Mouse (Mus musculus): Measurements from ENCODE around the gene Cyp2s1. TPM values are rescaled to one million over a fixed set of nuclear protein-coding genes. Genes with fewer than 3 reads are reported as not detected.
"Not testable (repeated sequence)": the region's sequence is repeated elsewhere in the genome, so short reads cannot be mapped to it uniquely, and the experiment has no call there.

The Cyp2s1 gene
- polyA plus RNA-seq, 1 experiment from 2014 or later, result 0.25 TPM

DNA sequence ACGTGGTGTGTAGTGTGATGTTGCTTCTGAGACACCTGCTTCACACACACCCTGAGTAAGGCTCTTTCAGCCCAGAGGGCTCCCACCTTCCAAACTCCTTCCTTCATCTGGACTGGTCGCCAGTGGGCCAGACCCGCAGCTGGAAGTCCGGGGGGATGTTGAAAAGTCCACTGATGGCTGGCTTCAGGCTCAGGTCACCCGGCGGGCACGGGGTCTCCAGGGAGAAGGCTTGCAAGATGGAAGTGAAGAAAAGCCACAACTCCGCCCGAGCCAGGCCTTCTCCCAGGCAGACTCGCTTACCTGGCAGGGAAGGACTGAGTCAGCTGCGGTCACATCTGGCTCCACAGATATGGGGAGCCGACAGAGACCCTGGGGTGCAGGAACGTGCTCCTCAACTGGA lies 13.3 kb downstream of the Cyp2s1 start:
- Histone ChIP-seq H3K9me3 (replicated peaks) (peaks cover 2% of the 10 kb centered on the region), H3K4me1 (peaks cover 11% of the 10 kb centered on the region), H3K36me3 (no peaks in the 10 kb centered on the region), H3K4me3 (no peak overlapping the region), H3K27ac (replicated peaks) (no peak overlapping the region), H3K27me3 (ENCODE audit: low read depth, poor library complexity, severe bottlenecking) (no peaks in the 10 kb centered on the region)
- DNase-seq (ENCODE audit: low spot score), result no peak
- 73% methylated on average over 13 of the region's 13 CpGs for WGBS

DNA sequence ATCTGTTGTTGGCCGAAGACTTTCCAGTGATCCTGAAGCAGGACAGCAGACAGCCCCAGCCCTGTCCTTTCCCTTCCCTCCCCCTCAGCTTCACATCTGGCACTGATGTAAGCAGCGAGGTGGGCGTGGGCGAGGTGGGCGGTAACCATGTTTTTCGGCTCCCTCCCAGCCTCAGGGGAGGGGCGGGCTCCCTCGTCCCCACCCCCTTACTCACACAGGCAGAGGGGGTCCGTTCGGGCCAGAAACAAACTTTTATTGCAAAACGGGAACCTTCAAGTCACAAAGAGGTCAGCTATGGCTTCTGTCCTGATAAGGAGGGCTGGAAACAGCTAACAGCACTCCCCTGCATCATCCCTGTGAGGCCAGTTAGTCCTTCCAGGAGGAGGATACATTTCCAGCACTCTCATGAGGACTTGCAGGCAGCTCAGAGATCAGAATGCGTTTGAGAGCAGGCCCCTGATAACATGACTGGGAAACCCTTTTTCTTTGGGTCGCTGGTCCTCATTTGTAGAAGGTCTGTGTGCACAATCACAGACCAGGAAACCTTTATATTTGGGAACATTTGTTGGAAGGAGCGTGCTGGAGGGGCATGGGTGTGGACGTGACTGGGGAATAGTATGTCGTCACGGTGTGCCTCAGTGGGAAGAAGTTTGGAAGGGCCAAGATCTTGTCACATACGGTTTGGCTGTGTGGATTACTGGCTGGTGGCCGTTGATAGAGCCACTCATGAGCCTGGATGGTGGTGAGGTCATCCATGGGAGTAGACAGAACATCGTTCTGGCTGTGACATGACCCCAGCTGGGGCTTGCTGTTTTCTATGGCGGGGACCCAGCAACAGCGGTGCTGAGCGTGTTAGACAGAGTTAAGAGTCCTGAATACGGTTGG lies 14.2 kb downstream of the Cyp2s1 start:
- Histone ChIP-seq H3K4me3 (peak overlapping the region; percentile 31; the same call in 1 of the 2 replicates), H3K4me1 (peaks cover 11% of the 10 kb centered on the region), H3K27ac (replicated peaks) (peak overlapping the region; percentile 57; the same call in 1 of the 2 replicates), H3K27me3 (ENCODE audit: low read depth, poor library complexity, severe bottlenecking) (no peaks in the 10 kb centered on the region), H3K9me3 (replicated peaks) (peaks cover 4% of the 10 kb centered on the region), H3K36me3 (no peaks in the 10 kb centered on the region)
- DNase-seq (ENCODE audit: low spot score), result peak; percentile 45
- WGBS, result 35% methylated on average over 24 of the region's 24 CpGs

DNA sequence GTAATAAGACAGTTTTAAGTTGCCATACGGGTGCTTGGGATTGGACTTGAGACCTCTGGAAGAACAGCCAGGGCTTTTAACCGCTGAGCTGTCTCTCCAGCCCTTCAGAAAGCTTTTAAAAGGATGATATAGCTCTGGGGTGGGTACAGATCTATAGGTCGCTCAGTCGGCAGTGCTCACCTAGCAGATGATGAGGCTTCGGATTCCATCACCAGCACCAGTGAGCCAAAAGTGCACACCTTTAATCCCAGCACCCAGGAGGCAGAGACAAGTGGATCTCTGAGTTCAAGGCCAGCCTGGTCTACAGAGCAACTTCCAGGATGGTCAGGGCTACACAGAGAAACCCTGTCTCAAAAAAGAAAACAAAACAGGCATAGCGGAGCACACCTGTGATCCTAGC lies 15.7 kb downstream of the Cyp2s1 start:
- no peak for DNase-seq (ENCODE audit: low spot score)
- WGBS, result 89% methylated on average over 6 of the region's 6 CpGs
- peaks cover 11% of the 10 kb centered on the region for H3K4me1 ChIP-seq

DNA sequence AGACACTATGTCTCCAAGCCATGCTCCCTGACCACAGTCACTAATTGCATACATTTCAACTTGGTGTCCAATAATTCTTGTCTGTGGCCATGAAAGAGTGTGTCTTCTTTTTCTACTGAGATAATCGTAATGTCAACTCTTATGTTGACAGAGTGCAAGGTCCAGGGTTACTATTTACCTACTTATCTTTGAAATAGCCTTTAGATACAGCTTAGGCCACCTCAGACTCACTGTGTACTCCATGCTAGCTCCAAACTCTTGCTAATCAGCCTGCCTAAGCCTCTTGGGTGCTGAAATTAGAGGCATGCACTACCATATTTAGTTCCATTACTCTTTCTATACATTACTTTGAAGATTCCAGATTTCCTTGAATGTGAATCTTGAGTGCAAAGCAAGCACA lies 17.3 kb downstream of the Cyp2s1 start:
- Histone ChIP-seq H3K36me3 (no peaks in the 10 kb centered on the region), H3K4me1 (peaks cover 7% of the 10 kb centered on the region), H3K27ac (replicated peaks) (no peak overlapping the region), H3K27me3 (ENCODE audit: low read depth, poor library complexity, severe bottlenecking) (no peaks in the 10 kb centered on the region), H3K4me3 (no peak overlapping the region), H3K9me3 (replicated peaks) (peaks cover 7% of the 10 kb centered on the region)
- no peak for DNase-seq (ENCODE audit: low spot score)
- WGBS, result 91% methylated on average over 1 of the region's 1 CpGs

More for the DNA sequence above, 15.7 kb downstream of the Cyp2s1 start:
- Histone ChIP-seq H3K36me3 (no peaks in the 10 kb centered on the region), H3K9me3 (replicated peaks) (peaks cover 4% of the 10 kb centered on the region), H3K27me3 (ENCODE audit: low read depth, poor library complexity, severe bottlenecking) (no peaks in the 10 kb centered on the region), H3K27ac (replicated peaks) (no peak overlapping the region), H3K4me3 (no peak overlapping the region)

DNA sequence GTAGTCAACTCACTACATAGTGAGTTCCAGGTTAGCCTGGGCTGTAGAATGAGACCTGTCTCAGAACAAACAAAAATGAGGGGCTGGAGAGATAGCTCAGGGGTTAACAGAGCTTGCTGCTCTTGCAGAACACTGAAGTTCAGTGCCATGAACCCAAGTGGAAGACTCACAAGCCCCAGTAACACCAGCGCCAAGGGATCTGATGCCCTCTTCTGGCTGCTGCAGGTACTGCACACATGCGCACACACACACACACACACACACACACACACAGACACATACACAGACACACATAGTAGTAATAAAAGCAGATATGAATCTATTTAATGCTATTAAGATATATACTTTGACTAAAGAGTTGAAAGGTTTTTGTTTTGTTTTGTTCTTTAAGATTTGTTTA lies 18.2 kb downstream of the Cyp2s1 start:
- Histone ChIP-seq H3K27ac (replicated peaks) (no peak overlapping the region), H3K27me3 (ENCODE audit: low read depth, poor library complexity, severe bottlenecking) (no peaks in the 10 kb centered on the region), H3K9me3 (replicated peaks) (peaks cover 7% of the 10 kb centered on the region), H3K4me3 (no peak overlapping the region), H3K4me1 (peaks cover 7% of the 10 kb centered on the region), H3K36me3 (no peaks in the 10 kb centered on the region)
- 84% methylated on average over 2 of the region's 2 CpGs for WGBS
- no peak for DNase-seq (ENCODE audit: low spot score)

DNA sequence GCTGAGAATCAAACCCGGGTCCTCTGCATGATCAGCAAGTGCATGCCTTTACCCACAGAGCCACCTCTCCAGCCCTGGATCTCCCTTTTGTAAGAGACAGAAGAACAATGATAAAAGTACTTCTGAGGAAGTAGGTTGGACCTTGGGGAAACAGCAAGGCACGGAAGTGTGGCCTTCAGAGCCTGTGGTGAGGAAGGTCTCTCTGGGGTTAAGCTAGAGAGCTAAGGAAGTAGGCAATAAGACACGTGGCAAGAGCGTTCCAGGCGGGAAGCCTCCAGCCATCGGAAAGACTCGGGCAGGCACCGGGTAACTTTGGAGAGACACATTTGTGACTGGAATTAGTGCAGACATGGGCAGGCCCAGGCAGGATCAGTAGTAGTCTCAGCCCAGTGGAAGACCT lies 21.9 kb downstream of the Cyp2s1 start:
- no peak for DNase-seq (ENCODE audit: low spot score)
- no peak overlapping the region for H3K27ac ChIP-seq (replicated peaks)
- 91% methylated on average over 8 of the region's 8 CpGs for WGBS
- H3K9me3 ChIP-seq (replicated peaks), result peaks cover 7% of the 10 kb centered on the region
- peaks cover 3% of the 10 kb centered on the region; the same call in 1 of the 2 replicates for H3K27me3 ChIP-seq (ENCODE audit: low read depth, poor library complexity, severe bottlenecking)
- H3K4me3 ChIP-seq, result no peak overlapping the region
- H3K4me1 ChIP-seq, result no peaks in the 10 kb centered on the region
- H3K36me3 ChIP-seq, result no peaks in the 10 kb centered on the region

DNA sequence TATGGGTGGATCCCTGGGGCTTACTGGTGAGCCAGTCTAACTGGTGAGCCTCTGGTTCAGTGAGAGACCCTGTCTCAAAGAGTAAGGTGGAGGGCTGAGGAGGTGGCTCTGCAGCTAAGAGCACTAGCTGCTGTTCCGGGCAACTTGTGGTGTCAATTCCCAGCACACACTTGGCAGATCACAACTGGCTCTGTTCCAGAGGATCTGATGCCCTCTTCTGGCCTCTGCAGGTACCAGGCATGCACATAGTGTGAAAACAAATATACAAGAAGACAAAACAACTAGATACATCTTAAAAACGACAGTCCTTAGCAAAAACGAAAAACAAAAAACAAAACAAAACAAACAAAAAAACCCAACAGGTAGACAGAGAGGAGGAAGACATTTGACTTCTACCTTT lies 23.0 kb downstream of the Cyp2s1 start:
- H3K27me3 ChIP-seq (ENCODE audit: low read depth, poor library complexity, severe bottlenecking), result peaks cover 12% of the 10 kb centered on the region

DNA sequence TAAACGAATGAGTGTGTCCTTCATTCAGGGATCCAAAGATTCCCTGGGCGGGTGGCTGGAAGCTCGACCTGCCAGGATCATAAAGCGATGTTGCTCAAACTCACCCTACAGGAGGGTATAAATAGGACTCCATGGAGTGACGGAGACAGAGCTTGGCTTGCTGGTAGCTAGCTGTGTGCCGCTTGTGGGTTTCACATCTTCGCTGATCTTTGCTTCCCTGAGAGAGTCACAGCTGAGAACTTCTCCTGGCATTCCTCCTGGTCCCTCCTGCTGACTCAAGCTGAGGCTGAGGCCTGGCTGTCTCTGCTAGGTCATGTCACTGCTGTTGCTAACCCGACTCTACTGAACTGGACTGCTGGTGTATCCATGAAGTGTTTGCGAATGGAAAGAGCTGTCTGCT lies 23.7 kb downstream of the Cyp2s1 start:
- peaks cover 12% of the 10 kb centered on the region for H3K27me3 ChIP-seq (ENCODE audit: low read depth, poor library complexity, severe bottlenecking)
- peaks cover 15% of the 10 kb centered on the region for H3K4me1 ChIP-seq
- H3K36me3 ChIP-seq; H3K4me3 ChIP-seq; H3K27ac ChIP-seq (replicated peaks); H3K9me3 ChIP-seq (replicated peaks); DNase-seq (ENCODE audit: low spot score): not testable (repeated sequence)
- 81% methylated on average over 9 of the region's 9 CpGs for WGBS

More for the DNA sequence above, 23.0 kb downstream of the Cyp2s1 start:
- no peak for DNase-seq (ENCODE audit: low spot score)
- Histone ChIP-seq H3K4me3 (no peak overlapping the region), H3K4me1 (peaks cover 8% of the 10 kb centered on the region), H3K9me3 (replicated peaks) (peaks cover 7% of the 10 kb centered on the region), H3K27ac (replicated peaks) (no peak overlapping the region), H3K36me3 (no peaks in the 10 kb centered on the region)
- WGBS, result 50% methylated on average over 3 of the region's 3 CpGs

DNA sequence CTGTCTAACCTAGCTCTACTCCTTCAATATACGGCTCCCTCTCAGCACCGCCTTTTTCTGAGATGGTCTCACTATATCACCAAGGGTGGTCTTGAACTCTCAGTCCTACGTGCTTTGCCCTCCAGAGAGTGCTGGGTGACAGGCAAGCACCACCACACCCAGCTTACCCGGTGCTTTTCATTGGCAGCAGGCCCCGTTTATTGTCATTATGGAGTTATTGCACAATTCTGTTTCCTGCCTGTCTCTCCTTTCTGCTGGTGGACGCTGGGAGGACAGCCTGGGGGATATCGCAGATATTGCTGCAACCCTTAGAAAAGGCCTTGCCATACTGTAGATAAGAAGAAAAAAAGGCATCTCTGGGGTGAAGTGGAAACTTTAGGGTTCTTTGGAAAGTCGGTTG lies 26.1 kb downstream of the Cyp2s1 start:
- Histone ChIP-seq H3K36me3 (no peaks in the 10 kb centered on the region), H3K27ac (replicated peaks) (no peak overlapping the region), H3K9me3 (replicated peaks) (0 out of 2 replicates have a peak, but pooled peaks cover 3% of the 10 kb centered on the region), H3K4me1 (peaks cover 25% of the 10 kb centered on the region), H3K27me3 (ENCODE audit: low read depth, poor library complexity, severe bottlenecking) (peaks cover 12% of the 10 kb centered on the region), H3K4me3 (no peak overlapping the region)
- DNase-seq (ENCODE audit: low spot score), result no peak
- WGBS, result 81% methylated on average over 8 of the region's 8 CpGs

DNA sequence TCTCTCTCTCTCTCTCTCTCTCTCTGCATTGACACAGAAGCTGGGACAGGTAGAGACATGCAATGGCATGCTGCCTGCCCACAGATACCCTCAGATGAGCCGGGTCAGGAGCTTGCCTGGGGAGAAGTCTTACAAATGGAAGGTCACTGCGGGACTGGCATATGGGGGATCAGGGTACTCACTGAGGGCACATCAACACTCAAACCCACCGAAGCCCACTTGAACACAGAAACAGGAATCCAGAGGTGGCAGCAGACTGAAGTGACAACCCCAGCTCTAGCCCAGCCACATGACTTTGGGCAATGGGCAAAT lies 27.6 kb downstream of the Cyp2s1 start:
- H3K4me1 ChIP-seq, result peaks cover 29% of the 10 kb centered on the region
- no peaks in the 10 kb centered on the region for H3K36me3 ChIP-seq
- no peak for DNase-seq (ENCODE audit: low spot score)
- WGBS, result 36% methylated on average over 3 of the region's 3 CpGs
- peak overlapping the region; percentile 86 for H3K27ac ChIP-seq (replicated peaks)
- peak overlapping the region; percentile 65 for H3K4me3 ChIP-seq
- H3K9me3 ChIP-seq (replicated peaks), result no peaks in the 10 kb centered on the region
- peaks cover 12% of the 10 kb centered on the region for H3K27me3 ChIP-seq (ENCODE audit: low read depth, poor library complexity, severe bottlenecking)

DNA sequence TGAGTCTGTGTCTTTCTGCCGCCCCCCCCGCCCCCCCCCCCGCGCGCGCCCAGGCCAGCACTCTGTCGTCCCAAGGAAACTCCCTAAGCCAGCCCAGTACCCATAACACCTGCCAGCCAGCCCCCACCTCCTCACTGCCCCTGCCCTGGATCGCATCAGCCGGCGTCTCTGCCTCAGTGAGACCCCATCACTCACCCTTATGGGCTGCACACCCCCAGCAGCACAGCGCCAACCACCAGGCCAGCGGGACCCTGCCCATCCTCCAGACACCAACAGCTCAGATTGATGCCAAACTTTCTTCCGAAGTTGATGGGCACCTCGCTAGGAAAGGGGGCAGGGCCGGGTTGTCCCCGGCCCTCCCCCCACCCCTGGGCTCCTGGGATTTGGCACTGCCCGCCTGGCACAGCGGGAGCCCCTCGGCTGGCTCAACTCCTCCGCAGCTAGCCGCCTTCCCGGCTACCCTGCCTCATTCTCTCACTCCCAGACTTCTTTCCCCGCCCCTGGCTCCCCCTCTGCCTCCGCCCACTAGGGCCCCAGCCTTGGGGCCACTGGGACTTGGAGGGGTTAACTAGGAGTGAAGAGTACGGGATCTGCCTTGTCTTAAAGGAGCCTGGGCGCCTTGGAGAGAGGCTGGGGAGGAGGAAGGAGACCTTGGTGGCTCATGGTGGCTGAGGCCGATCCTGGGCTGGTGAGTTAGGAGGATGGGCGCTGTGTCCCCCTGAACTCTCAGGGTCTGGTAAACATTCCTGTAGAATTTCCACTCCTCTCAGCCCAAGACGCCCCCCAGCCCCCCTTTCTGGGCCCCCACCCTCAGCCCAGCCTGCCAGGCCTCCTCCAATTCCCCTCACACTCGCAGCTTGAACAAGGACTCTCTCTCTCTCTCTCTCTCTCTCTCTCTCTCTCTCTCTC lies 28.2 kb downstream of the Cyp2s1 start, which contains the start of gene Axl:
Gene Axl, minus strand, starts transcription at position 486 of the 909 bp plus-strand sequence.
- H3K9me3 ChIP-seq (replicated peaks), result no peaks in the 10 kb centered on the region
- no peaks in the 10 kb centered on the region for H3K36me3 ChIP-seq
- peak within 1 kb of the TSS; percentile 86 for H3K27ac ChIP-seq (replicated peaks)
- peak within 1 kb of the TSS; percentile 65 for H3K4me3 ChIP-seq
- peaks cover 29% of the 10 kb centered on the region for H3K4me1 ChIP-seq
- WGBS, result under 1% methylated on average over 29 of the region's 30 CpGs
- DNase-seq (ENCODE audit: low spot score), result peak; percentile 78
- H3K27me3 ChIP-seq (ENCODE audit: low read depth, poor library complexity, severe bottlenecking), result peaks cover 12% of the 10 kb centered on the region

DNA sequence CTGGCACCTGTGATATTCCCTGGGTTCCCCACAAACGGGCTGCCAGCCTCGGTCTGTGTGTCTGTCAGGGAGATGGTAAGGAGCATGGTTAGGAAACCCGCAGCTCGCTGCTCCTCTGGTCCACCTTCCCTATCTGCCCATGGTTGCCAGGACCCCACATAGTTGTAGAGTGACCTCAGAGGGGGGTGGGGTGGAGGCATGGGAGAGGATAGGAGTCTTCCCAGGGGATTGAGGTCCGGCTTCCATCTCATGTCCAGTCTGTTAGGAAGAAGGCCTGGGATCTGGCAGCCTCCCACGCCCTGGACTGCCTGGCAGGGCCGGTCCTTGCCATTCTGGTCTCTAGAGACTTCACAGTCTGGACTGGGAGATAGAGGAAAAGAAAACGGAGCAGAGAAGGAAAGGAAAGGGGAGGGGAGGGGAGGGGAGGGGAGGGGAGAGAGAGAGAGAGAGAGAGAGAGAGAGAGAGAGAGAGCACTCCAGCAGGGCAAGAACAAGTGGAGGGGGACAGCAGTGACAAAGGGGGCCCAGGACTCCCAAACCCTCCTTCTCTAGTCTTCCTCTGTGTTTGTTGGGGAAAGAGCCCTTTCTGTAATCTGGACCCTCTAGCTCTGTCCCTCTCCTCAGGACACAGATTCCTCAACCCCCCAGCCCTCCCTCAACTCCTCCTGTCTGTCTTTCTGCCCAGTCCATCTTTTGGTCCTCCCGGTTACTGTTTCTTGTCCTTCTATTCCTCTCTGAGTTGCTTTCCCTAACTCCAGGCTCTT lies 29.1 kb downstream of the Cyp2s1 start:
- no peak for DNase-seq (ENCODE audit: low spot score)
- peaks cover 29% of the 10 kb centered on the region for H3K4me1 ChIP-seq
- WGBS, result 30% methylated on average over 9 of the region's 9 CpGs

More for the DNA sequence above, 29.1 kb downstream of the Cyp2s1 start:
- Histone ChIP-seq H3K27ac (replicated peaks) (peak overlapping the region; percentile 86), H3K4me3 (peak overlapping the region; percentile 65), H3K36me3 (no peaks in the 10 kb centered on the region), H3K27me3 (ENCODE audit: low read depth, poor library complexity, severe bottlenecking) (peaks cover 12% of the 10 kb centered on the region), H3K9me3 (replicated peaks) (no peaks in the 10 kb centered on the region)

Data from midbrain, embryonic 10.5 days (tissue).